22 mouse cellular contexts compared by ENCODE assay signal in the genomic region with DNA sequence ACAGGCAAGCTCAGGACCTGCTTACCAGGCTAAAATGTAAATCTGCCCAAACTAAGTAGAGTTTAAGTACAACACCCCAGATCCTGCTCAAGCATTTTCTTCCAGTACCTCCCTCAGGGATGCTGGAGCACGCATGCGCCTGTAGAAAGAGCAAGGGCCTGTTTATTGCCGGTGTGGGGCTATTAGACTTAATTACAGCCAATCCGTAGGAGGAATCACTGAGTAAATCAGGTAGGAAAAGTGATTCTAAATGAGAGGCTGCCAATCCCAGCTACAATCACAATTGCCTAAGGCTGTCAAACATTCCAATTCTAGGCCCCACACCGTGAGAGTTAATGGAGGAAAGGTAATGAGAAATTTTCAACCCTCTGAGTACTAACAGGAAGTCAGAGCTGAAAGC. TPM values are rescaled to one million over a fixed set of nuclear protein-coding genes. Genes with fewer than 3 reads are reported as not detected.
A peak's percentile ranks its signal among the peaks of the same experiment; 100 is the strongest.
DNase-seq lines count a peak whose midpoint lies in the region; ATAC-seq lines count a peak whose summit lies in the region.
"Had no signal": no experiment of that assay in that cellular context is flagged by ENCODE, and none has a peak within 500 bp of the region (broad histone marks: within the 10 kb centered on the region; RNA-seq: fewer than 3 reads in every experiment).

No protein-coding gene starts in this region.

- 0 out of 2 replicates have a peak overlapping the region, but pooled peaks have one; percentile 8 for H3K27ac ChIP-seq in neural tube, embryonic 12.5 days
- H3K27ac ChIP-seq in kidney, embryonic 14.5 days (ENCODE audit: low read depth, low read length), result peak overlapping the region; percentile 79; the same call in 1 of the 2 replicates
- peak overlapping the region; percentile 74 for H3K27ac ChIP-seq in limb, embryonic 10.5 days
- H3K27ac ChIP-seq: embryonic facial prominence, embryonic 15.5 days; forebrain, embryonic 13.5 days; gastrocnemius, adult 2 months; liver, embryonic 15.5 days; midbrain, embryonic 15.5 days; stomach, embryonic 15.5 days had no signal

- no peak overlapping the region for H3K9ac ChIP-seq in neural tube, embryonic 12.5 days
- no peak overlapping the region for H3K9ac ChIP-seq in kidney, embryonic 14.5 days (ENCODE audit: low read depth, low read length)
- H3K9ac ChIP-seq: embryonic facial prominence, embryonic 15.5 days; forebrain, embryonic 13.5 days; intestine, embryonic 15.5 days; liver, embryonic 15.5 days; midbrain, embryonic 15.5 days; stomach, embryonic 15.5 days had no signal

- H3K36me3 ChIP-seq in neural tube, embryonic 12.5 days, result peaks cover 22% of the 10 kb centered on the region
- peaks cover 13% of the 10 kb centered on the region for H3K36me3 ChIP-seq in kidney, embryonic 14.5 days (ENCODE audit: control insufficient read depth, insufficient read depth, low read length)
- peaks cover 40% of the 10 kb centered on the region for H3K36me3 ChIP-seq in limb, embryonic 10.5 days
- H3K36me3 ChIP-seq: intestine, embryonic 15.5 days; liver, embryonic 15.5 days had no signal

- DNase-seq in neural tube, embryonic 10.5 days (ENCODE audit: extremely low spot score, low spot score), result no peak
- no peak for DNase-seq in limb, embryonic 10.5 days (ENCODE audit: low spot score)
- no peak for DNase-seq in layer of hippocampus, postnatal 14 days (ENCODE audit: low spot score in 2 of 2)
- no peak for DNase-seq in lung, adult 18-20 months
- DNase-seq in right cerebral cortex, postnatal 36 days (ENCODE audit: low spot score in 2 of 2), result no peak
- DNase-seq: adrenal gland, adult 8-10 months; cerebellum, adult 8-10 months; gastrocnemius, adult 2 months; heart, adult 18-20 months; heart, postnatal 10 days; layer of hippocampus, adult 9-11 months; lung, postnatal 4 days; retina, postnatal 1 day had no signal

- WGBS in neural tube, embryonic 12.5 days, result 29% methylated on average over 5 of the region's 5 CpGs
- WGBS in kidney, embryonic 14.5 days, result 33% methylated on average over 5 of the region's 5 CpGs
- WGBS in limb, embryonic 10.5 days, result 32% methylated on average over 5 of the region's 5 CpGs

- H3K4me1 ChIP-seq in neural tube, embryonic 12.5 days, result no peaks in the 10 kb centered on the region
- H3K4me1 ChIP-seq in kidney, embryonic 14.5 days (ENCODE audit: control insufficient read depth, insufficient read depth, low read length), result peaks cover 14% of the 10 kb centered on the region
- H3K4me1 ChIP-seq in limb, embryonic 10.5 days, result peaks cover 27% of the 10 kb centered on the region
- H3K4me1 ChIP-seq: embryonic facial prominence, embryonic 15.5 days; forebrain, embryonic 13.5 days; liver, embryonic 15.5 days; midbrain, embryonic 15.5 days; stomach, embryonic 15.5 days had no signal

- H3K4me2 ChIP-seq in neural tube, embryonic 12.5 days (replicated peaks), result no peak overlapping the region
- H3K4me2 ChIP-seq in kidney, embryonic 14.5 days (replicated peaks; ENCODE audit: low read depth, low read length), result no peak overlapping the region
- H3K4me2 ChIP-seq: embryonic facial prominence, embryonic 15.5 days; forebrain, embryonic 13.5 days; intestine, embryonic 15.5 days; liver, embryonic 15.5 days; midbrain, embryonic 15.5 days; stomach, embryonic 15.5 days had no signal

- no peaks in the 10 kb centered on the region for H3K9me3 ChIP-seq in neural tube, embryonic 12.5 days
- no peaks in the 10 kb centered on the region for H3K9me3 ChIP-seq in kidney, embryonic 14.5 days (ENCODE audit: control insufficient read depth, low read length)
- H3K9me3 ChIP-seq in limb, embryonic 10.5 days (replicated peaks), result no peaks in the 10 kb centered on the region
- H3K9me3 ChIP-seq: embryonic facial prominence, embryonic 15.5 days; forebrain, embryonic 13.5 days; intestine, embryonic 15.5 days; liver, embryonic 15.5 days; midbrain, embryonic 15.5 days; stomach, embryonic 15.5 days had no signal

- no peaks in the 10 kb centered on the region for H3K27me3 ChIP-seq in neural tube, embryonic 12.5 days (replicated peaks)
- no peaks in the 10 kb centered on the region for H3K27me3 ChIP-seq in kidney, embryonic 14.5 days (ENCODE audit: control insufficient read depth, insufficient read depth, low read length)
- no peaks in the 10 kb centered on the region for H3K27me3 ChIP-seq in limb, embryonic 10.5 days (ENCODE audit: low read depth, poor library complexity, severe bottlenecking)
- H3K27me3 ChIP-seq: embryonic facial prominence, embryonic 15.5 days; forebrain, embryonic 13.5 days; intestine, embryonic 15.5 days; liver, embryonic 15.5 days; midbrain, embryonic 15.5 days; stomach, embryonic 15.5 days had no signal

- ATAC-seq in neural tube, embryonic 12.5 days (ENCODE audit: low FRiP score, low read depth), result 0 out of 2 replicates have a peak, but pooled peaks have one; percentile 25
- no peak for ATAC-seq in kidney, embryonic 14.5 days (ENCODE audit: low FRiP score, low TSS enrichment)
- ATAC-seq: CD4-positive, CD25-positive, alpha-beta regulatory T cell, adult 4 months; forebrain, embryonic 13.5 days; intestine, embryonic 15.5 days; midbrain, embryonic 15.5 days had no signal

- no peak overlapping the region for H3K4me3 ChIP-seq in neural tube, embryonic 12.5 days
- H3K4me3 ChIP-seq in kidney, embryonic 14.5 days (ENCODE audit: low read length), result no peak overlapping the region
- no peak overlapping the region for H3K4me3 ChIP-seq in limb, embryonic 10.5 days
- H3K4me3 ChIP-seq: embryonic facial prominence, embryonic 15.5 days; forebrain, embryonic 13.5 days; gastrocnemius, adult 2 months; intestine, embryonic 15.5 days; liver, embryonic 15.5 days; midbrain, embryonic 15.5 days; stomach, embryonic 15.5 days had no signal

RNA-seq across cellular contexts. Expression of a gene that starts 13.0 kb away (rescaled TPM):
- 73.0 and 73.7 TPM in 2 replicates for polyA plus RNA-seq in neural tube, embryonic 12.5 days (2016; fragmentation: Nextera tagmentation; extraction: Ambion mirVana)
- 61.1 and 64.8 TPM in 2 replicates for polyA plus RNA-seq in kidney, embryonic 14.5 days (2014; fragmentation: Nextera tagmentation; extraction: Ambion mirVana)
- 63.5 and 67.6 TPM in 2 replicates for polyA plus RNA-seq in limb, embryonic 10.5 days (2016; fragmentation: Nextera tagmentation; extraction: Ambion mirVana)
- 10 to 100 TPM; 33.5 to 40.2 TPM for total RNA-seq in layer of hippocampus, postnatal 14 days (2021)

Comparison
In these comparisons a context has a peak if more than half of its experiments do, and no peak if none do; other contexts are left out.
1. H3K27ac ChIP-seq: peak in every context shown above with its lines; median percentile 79 in kidney, embryonic 14.5 days; 74 in limb, embryonic 10.5 days; 8 in neural tube, embryonic 12.5 days.